Mouse (Mus musculus): ENCODE measurements around the gene Xdh.

DNA sequence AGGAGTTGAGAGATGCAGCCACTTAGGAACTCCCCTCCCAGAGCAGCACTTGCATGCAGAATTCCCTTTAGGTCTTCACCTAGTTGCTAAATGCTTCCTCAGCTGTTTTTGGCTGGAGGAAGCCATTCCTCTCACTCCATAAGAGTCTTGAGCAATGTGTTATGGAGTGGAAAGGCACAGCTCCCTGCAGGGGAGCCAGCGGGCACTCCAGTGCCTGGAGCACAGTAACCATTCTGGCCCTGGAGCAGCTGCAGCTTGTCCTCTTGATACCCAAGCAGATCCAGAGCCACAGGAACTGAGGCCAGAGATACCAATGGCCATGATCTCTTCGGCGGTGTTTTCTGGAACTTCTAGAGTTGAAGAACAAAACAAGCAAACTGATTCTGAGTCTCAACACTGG, 113.4 kb downstream of the Xdh start:
- TF ChIP-seq FLI1 (IDR thresholded peaks at IDR 0.05; ENCODE audit: low read length) (no peak), GATA1 (IDR thresholded peaks at IDR 0.05; ENCODE audit: borderline replicate concordance, low read length) (no peak)
